Mouse (Mus musculus) stomach, embryonic 14.5 days (tissue): ENCODE data around the gene Chl1. TPM values are rescaled to one million over a fixed set of nuclear protein-coding genes. Genes with fewer than 3 reads are reported as not detected.

Experiments used
- ATAC-seq: fragments of 200-750 bp; cut with Nextera tagmentation; 2 replicates; pipeline ENCODE4 v1.8.0; 2017; ENCODE audit warnings: low read depth, moderate TSS enrichment; ENCODE audit not compliant: insufficient number of reproducible peaks, insufficient read depth, low FRiP score
- H3K27ac ChIP-seq: fragments of 300-500 bp; sonication (generic); 2 replicates; pipeline ENCODE4 v1.5.1; 2014; ENCODE audit warnings: mild to moderate bottlenecking, low read length, moderate library complexity, mixed read lengths
- H3K27me3 ChIP-seq: fragments of 300-500 bp; sonication (generic); 2 replicates; pipeline ENCODE4 v1.6.1; 2014; ENCODE audit warnings: low read length, control low read depth, mixed read lengths; ENCODE audit not compliant: control insufficient read depth, insufficient read depth
- H3K36me3 ChIP-seq: fragments of 300-500 bp; sonication (generic); 2 replicates; pipeline ENCODE4 v1.6.1; 2014; ENCODE audit warnings: mild to moderate bottlenecking, control low read depth, low read length, moderate library complexity, mixed read lengths; ENCODE audit not compliant: control insufficient read depth, insufficient read depth
- H3K4me1 ChIP-seq: fragments of 300-500 bp; sonication (generic); 2 replicates; pipeline ENCODE4 v1.6.1; 2014; ENCODE audit warnings: low read length, control low read depth, mixed read lengths; ENCODE audit not compliant: control insufficient read depth, insufficient read depth
- H3K4me2 ChIP-seq: fragments of 300-500 bp; sonication (generic); replicated peaks from 2 replicates; pipeline ENCODE4 v1.6.1; 2014; ENCODE audit warnings: low read depth, low read length, control low read depth
- H3K4me3 ChIP-seq: fragments of 300-500 bp; sonication (generic); 2 replicates; pipeline ENCODE4 v1.5.1; 2014; ENCODE audit warnings: low read depth, low read length, control low read depth
- H3K9ac ChIP-seq: fragments of 300-500 bp; sonication (generic); replicated peaks from 2 replicates; pipeline ENCODE4 v1.6.1; 2014; ENCODE audit warnings: low read depth, mild to moderate bottlenecking, control low read depth, low read length, moderate library complexity, mixed read lengths
- H3K9me3 ChIP-seq: fragments of 300-500 bp; sonication (generic); 2 replicates; pipeline ENCODE4 v1.6.1; 2016; ENCODE audit warnings: low read depth, low read length, control low read depth; ENCODE audit not compliant: control insufficient read depth
- WGBS: fragments of 180-500 bp; shearing (Covaris S2); extraction: QIAGEN DNeasy Blood & Tissue Kit; methylation state at CpG from one replicate; pipeline ENCODE4 v1.1.7; 2014; 5-methylcytosine and 5-hydroxymethylcytosine counted together
- polyA plus RNA-seq: library from polyadenylated mRNA; unstranded; fragments of >200 nt; fragmentation: Nextera tagmentation; extraction: Ambion mirVana; gene quantifications from 2 replicates; pipeline ENCODE4 v1.2.1, GENCODE M21; 2014

The Chl1 gene
- polyA plus RNA-seq, 1 experiment from 2014 or later = 9.3 TPM

- Histone ChIP-seq H3K4me3 (peak overlapping the region; percentile 38), H3K9ac (no peak overlapping the region), H3K4me1 (0 out of 2 replicates have a peak, but pooled peaks cover 6% of the 10 kb centered on the region), H3K9me3 (no peaks in the 10 kb centered on the region), H3K4me2 (peak overlapping the region; percentile 74), H3K27ac (no peak overlapping the region; the same call in 1 of the 2 replicates), H3K27me3 (peaks cover 7% of the 10 kb centered on the region; the same call in 1 of the 2 replicates), H3K36me3 (no peaks in the 10 kb centered on the region)
- ATAC-seq = peak; percentile 19; the same call in 1 of the 2 replicates
- WGBS = 5% methylated on average over 18 of the region's 18 CpGs
These were observed 1.0 kb downstream of the Chl1 start for GRCm38 (mm10) chr6:103511290-103511971.

GRCm38 (mm10) chr6:103511972-103512565 is 1.7 kb downstream of the Chl1 start:
- under 1% methylated on average over 29 of the region's 29 CpGs for WGBS
- H3K9ac ChIP-seq = no peak overlapping the region
- H3K4me2 ChIP-seq = peak overlapping the region; percentile 74
- H3K4me3 ChIP-seq = peak overlapping the region; percentile 38
- no peak overlapping the region for H3K27ac ChIP-seq
- no peaks in the 10 kb centered on the region for H3K9me3 ChIP-seq
- H3K27me3 ChIP-seq = peaks cover 7% of the 10 kb centered on the region; the same call in 1 of the 2 replicates
- ATAC-seq = peak; percentile 66; the same call in 1 of the 2 replicates
- H3K36me3 ChIP-seq = no peaks in the 10 kb centered on the region
- H3K4me1 ChIP-seq = 0 out of 2 replicates have a peak, but pooled peaks cover 6% of the 10 kb centered on the region

- H3K4me1 ChIP-seq = 0 out of 2 replicates have a peak, but pooled peaks cover 6% of the 10 kb centered on the region
- WGBS = 45% methylated on average over 6 of the region's 6 CpGs
- no peaks in the 10 kb centered on the region for H3K9me3 ChIP-seq
- H3K4me3 ChIP-seq = no peak overlapping the region
- H3K4me2 ChIP-seq = no peak overlapping the region
- H3K27me3 ChIP-seq = peaks cover 7% of the 10 kb centered on the region; the same call in 1 of the 2 replicates
- no peak for ATAC-seq
- H3K9ac ChIP-seq = no peak overlapping the region
- H3K27ac ChIP-seq = no peak overlapping the region
- no peaks in the 10 kb centered on the region for H3K36me3 ChIP-seq
These were observed 2.5 kb downstream of the Chl1 start for GRCm38 (mm10) chr6:103512911-103513321.

DNA sequence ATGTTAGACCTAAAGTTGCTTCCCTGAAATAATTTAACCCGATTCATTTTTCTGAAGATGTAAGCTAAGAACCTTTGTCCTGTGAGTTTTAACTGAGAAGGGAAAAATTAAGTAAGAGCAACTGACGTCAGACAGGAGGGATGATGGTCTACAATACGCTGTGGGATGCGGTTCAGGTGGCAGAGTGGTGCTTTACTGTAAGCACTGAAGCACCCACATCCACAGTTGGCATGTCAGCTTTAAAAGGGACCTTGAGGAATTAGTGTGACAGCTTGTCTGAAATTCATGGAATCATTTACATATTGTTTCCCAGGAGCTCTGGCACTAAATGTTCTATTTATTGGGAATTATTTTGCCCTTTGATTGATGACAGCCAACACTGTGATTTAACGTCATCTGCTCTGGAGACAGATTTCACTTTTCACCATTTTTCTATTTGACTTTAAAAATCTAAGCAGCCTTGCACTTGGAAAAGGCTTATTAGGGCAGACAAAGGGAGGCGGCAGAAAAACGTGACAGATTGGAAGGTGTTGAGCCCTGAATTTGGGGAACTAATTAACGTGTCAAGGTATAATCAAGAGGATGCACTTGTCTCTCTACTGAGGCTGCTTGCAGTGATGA is 3.3 kb downstream of the Chl1 start:
- Histone ChIP-seq H3K27ac (no peak overlapping the region), H3K36me3 (no peaks in the 10 kb centered on the region), H3K4me2 (no peak overlapping the region), H3K4me1 (0 out of 2 replicates have a peak, but pooled peaks cover 6% of the 10 kb centered on the region), H3K4me3 (no peak overlapping the region), H3K27me3 (peaks cover 7% of the 10 kb centered on the region; the same call in 1 of the 2 replicates), H3K9me3 (no peaks in the 10 kb centered on the region), H3K9ac (no peak overlapping the region)
- ATAC-seq = no peak
- WGBS = 67% methylated on average over 8 of the region's 8 CpGs

DNA sequence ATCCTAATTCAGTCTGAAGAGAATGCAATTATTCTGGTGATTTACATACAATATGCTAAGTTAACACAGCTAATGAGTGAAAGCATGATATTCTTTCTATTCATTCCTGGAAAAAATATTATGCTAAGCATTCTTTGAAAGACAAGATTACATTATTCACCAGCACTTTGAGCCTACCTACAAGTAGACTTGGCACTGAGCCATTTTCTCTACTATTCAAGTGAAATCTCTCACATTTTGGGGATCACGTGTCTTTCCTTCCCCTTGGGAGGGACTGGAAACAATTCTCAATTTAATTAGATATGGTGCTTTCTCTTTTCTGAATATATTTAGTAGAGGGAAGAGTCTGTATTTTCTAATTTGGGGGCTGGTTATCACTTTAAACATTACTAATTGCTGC is 4.0 kb downstream of the Chl1 start:
- ATAC-seq = no peak
- Histone ChIP-seq H3K9ac (no peak overlapping the region), H3K36me3 (no peaks in the 10 kb centered on the region), H3K4me3 (no peak overlapping the region), H3K9me3 (no peaks in the 10 kb centered on the region), H3K27me3 (peaks cover 7% of the 10 kb centered on the region; the same call in 1 of the 2 replicates), H3K4me1 (0 out of 2 replicates have a peak, but pooled peaks cover 6% of the 10 kb centered on the region), H3K4me2 (no peak overlapping the region), H3K27ac (no peak overlapping the region)
- 48% methylated on average over 1 of the region's 1 CpGs for WGBS

DNA sequence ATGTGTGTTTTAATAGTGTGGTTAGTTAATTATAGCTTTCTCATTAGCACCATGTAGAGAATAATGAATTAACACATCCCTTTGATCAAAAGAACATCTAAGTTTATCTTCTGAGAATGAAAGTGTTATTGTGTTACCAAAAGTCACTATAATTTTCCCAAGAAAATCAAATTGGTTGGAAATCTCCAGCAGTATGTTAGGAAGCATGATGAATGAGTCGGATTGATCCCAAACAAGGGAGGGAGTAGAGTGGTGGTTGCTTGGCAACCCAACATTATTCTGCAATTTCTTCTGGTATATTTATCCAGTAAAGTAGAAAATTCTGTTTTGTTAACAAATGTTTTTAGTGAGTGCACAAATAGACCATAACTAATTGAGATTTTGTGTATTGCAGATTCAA is 4.4 kb downstream of the Chl1 start:
- H3K9ac ChIP-seq = no peak overlapping the region
- H3K9me3 ChIP-seq = no peaks in the 10 kb centered on the region
- no peaks in the 10 kb centered on the region for H3K36me3 ChIP-seq
- H3K4me3 ChIP-seq = no peak overlapping the region
- 77% methylated on average over 1 of the region's 1 CpGs for WGBS
- H3K27ac ChIP-seq = no peak overlapping the region
- H3K27me3 ChIP-seq = peaks cover 7% of the 10 kb centered on the region; the same call in 1 of the 2 replicates
- 0 out of 2 replicates have a peak, but pooled peaks cover 6% of the 10 kb centered on the region for H3K4me1 ChIP-seq
- ATAC-seq = no peak
- no peak overlapping the region for H3K4me2 ChIP-seq

DNA sequence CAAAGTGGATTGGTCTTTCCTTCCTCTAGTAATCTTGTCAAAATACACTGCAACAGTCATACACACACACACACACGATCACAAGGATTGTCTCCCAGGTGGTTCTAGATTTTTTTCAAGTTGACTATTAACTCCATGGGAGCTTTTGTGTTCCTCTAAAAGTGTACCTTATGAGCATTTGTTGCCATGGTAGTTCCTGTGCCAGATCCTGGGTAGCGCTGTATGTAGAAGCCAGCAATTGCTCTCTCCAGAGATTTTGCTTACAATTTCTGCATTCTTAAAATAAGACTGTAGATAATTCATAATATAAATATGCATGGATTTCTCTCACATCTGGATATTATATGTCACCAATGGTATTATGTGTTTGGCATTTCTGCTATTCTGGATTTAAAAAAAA is 9.2 kb downstream of the Chl1 start:
- no peaks in the 10 kb centered on the region for H3K27me3 ChIP-seq
- no peaks in the 10 kb centered on the region for H3K9me3 ChIP-seq
- no peaks in the 10 kb centered on the region for H3K4me1 ChIP-seq
- no peak overlapping the region for H3K4me3 ChIP-seq
- no peak overlapping the region for H3K27ac ChIP-seq
- H3K4me2 ChIP-seq = no peak overlapping the region
- H3K36me3 ChIP-seq = no peaks in the 10 kb centered on the region
- no peak overlapping the region for H3K9ac ChIP-seq
- ATAC-seq = no peak
- 84% methylated on average over 2 of the region's 2 CpGs for WGBS

GRCm38 (mm10) chr6:103525326-103526024 is 15.1 kb downstream of the Chl1 start:
- 72% methylated on average over 2 of the region's 2 CpGs for WGBS

More at GRCm38 (mm10) chr6:103525326-103526024, 15.1 kb downstream of the Chl1 start:
- H3K4me2 ChIP-seq = no peak overlapping the region
- H3K9ac ChIP-seq = no peak overlapping the region
- no peaks in the 10 kb centered on the region for H3K9me3 ChIP-seq
- no peak for ATAC-seq
- no peak overlapping the region for H3K27ac ChIP-seq
- no peak overlapping the region for H3K4me3 ChIP-seq
- H3K27me3 ChIP-seq = no peaks in the 10 kb centered on the region
- no peaks in the 10 kb centered on the region for H3K4me1 ChIP-seq
- no peaks in the 10 kb centered on the region for H3K36me3 ChIP-seq
